Mouse (Mus musculus): ENCODE measurements around the gene Rab40c.

GRCm38 (mm10) chr17:25941511-25942241 is 22.1 kb upstream of the Rab40c start:
- TF ChIP-seq EP300 (IDR thresholded peaks at IDR 0.05; ENCODE audit: low read depth) (no peak), CTCF (IDR thresholded peaks at IDR 0.05; ENCODE audit: low read depth) (no peak)

All from heart, postnatal 0 days (tissue).